Mouse (Mus musculus) midbrain, embryonic 14.5 days (tissue): ENCODE data around the gene Olfr287. TPM values are rescaled to one million over a fixed set of nuclear protein-coding genes. Genes with fewer than 3 reads are reported as not detected.

Source experiments
- ATAC-seq: fragments of 200-750 bp; cut with Nextera tagmentation; 2 replicates; pipeline ENCODE4 v1.8.0; 2017; ENCODE audit warnings: moderate number of reproducible peaks, moderate library complexity; ENCODE audit not compliant: low FRiP score, low TSS enrichment
- DNase-seq: peaks from one replicate; pipeline ENCODE4 v3.0.0-alpha.2; 2015
- H3K27ac ChIP-seq: fragments of 300-500 bp; sonication (generic); replicated peaks from 2 replicates; pipeline ENCODE4 v1.5.1; 2014; ENCODE audit warnings: mild to moderate bottlenecking, low read depth, low read length, moderate library complexity
- H3K27me3 ChIP-seq: fragments of 300-500 bp; sonication (generic); 2 replicates; pipeline ENCODE4 v1.6.1; 2014; ENCODE audit warnings: low read length, control low read depth, mixed read lengths; ENCODE audit not compliant: control insufficient read depth, insufficient read depth
- H3K36me3 ChIP-seq: fragments of 300-500 bp; sonication (generic); 2 replicates; pipeline ENCODE4 v1.6.1; 2014; ENCODE audit warnings: low read length, control low read depth; ENCODE audit not compliant: control insufficient read depth, insufficient read depth
- H3K4me1 ChIP-seq: fragments of 300-500 bp; sonication (generic); 2 replicates; pipeline ENCODE4 v1.6.1; 2014; ENCODE audit warnings: mild to moderate bottlenecking, antibody characterized with exemption, low read length, control low read depth; ENCODE audit not compliant: control insufficient read depth, insufficient read depth
- H3K4me2 ChIP-seq: fragments of 300-500 bp; sonication (generic); 2 replicates; pipeline ENCODE4 v1.6.1; 2014; ENCODE audit warnings: mild to moderate bottlenecking, low read length, moderate library complexity
- H3K4me3 ChIP-seq: fragments of 300-500 bp; sonication (generic); replicated peaks from 2 replicates; pipeline ENCODE4 v1.5.1; 2014; ENCODE audit warnings: low read depth, low read length
- H3K9ac ChIP-seq: fragments of 300-500 bp; sonication (generic); replicated peaks from 2 replicates; pipeline ENCODE4 v1.6.1; 2014; ENCODE audit warnings: mild to moderate bottlenecking, low read length, moderate library complexity
- H3K9me3 ChIP-seq: fragments of 300-500 bp; sonication (generic); 2 replicates; pipeline ENCODE4 v1.6.1; 2016; ENCODE audit warnings: low read length, control low read depth, mixed read lengths; ENCODE audit not compliant: control insufficient read depth
- WGBS: fragments of 180-500 bp; shearing (Covaris S2); extraction: QIAGEN DNeasy Blood & Tissue Kit; methylation state at CpG from one replicate; pipeline ENCODE4 v1.1.7; 2014; 5-methylcytosine and 5-hydroxymethylcytosine counted together
- polyA plus RNA-seq: library from polyadenylated mRNA; unstranded; fragments of >200 nt; fragmentation: Nextera tagmentation; extraction: Ambion mirVana; gene quantifications from 2 replicates; pipeline ENCODE4 v1.2.1, GENCODE M21; 2014

Gene Olfr287
- polyA plus RNA-seq, 1 experiment from 2014 or later, result 0.17 TPM

GRCm38 (mm10) chr15:98214130-98214529 is 6.7 kb downstream of the Olfr287 start:
- Histone ChIP-seq H3K9me3 (no peaks in the 10 kb centered on the region), H3K4me1 (no peaks in the 10 kb centered on the region), H3K27me3 (no peaks in the 10 kb centered on the region), H3K36me3 (no peaks in the 10 kb centered on the region), H3K4me3 (no peak overlapping the region), H3K4me2 (no peak overlapping the region), H3K27ac (no peak overlapping the region), H3K9ac (no peak overlapping the region)
- ATAC-seq (no peak), DNase-seq (no peak)
- WGBS, result 79% methylated on average over 5 of the region's 5 CpGs

- no peaks in the 10 kb centered on the region for H3K9me3 ChIP-seq
- no peak overlapping the region for H3K4me2 ChIP-seq
- ATAC-seq, result no peak
- no peaks in the 10 kb centered on the region for H3K36me3 ChIP-seq
- H3K9ac ChIP-seq, result no peak overlapping the region
- H3K27me3 ChIP-seq, result no peaks in the 10 kb centered on the region
- no peak overlapping the region for H3K4me3 ChIP-seq
- no peaks in the 10 kb centered on the region for H3K4me1 ChIP-seq
- no peak overlapping the region for H3K27ac ChIP-seq
- 82% methylated on average over 5 of the region's 5 CpGs for WGBS
- DNase-seq, result no peak
These were observed 7.5 kb downstream of the Olfr287 start for GRCm38 (mm10) chr15:98213336-98213870.

GRCm38 (mm10) chr15:98209676-98210075 is 11.2 kb downstream of the Olfr287 start:
- Histone ChIP-seq H3K4me3 (no peak overlapping the region), H3K27ac (no peak overlapping the region), H3K4me2 (no peak overlapping the region), H3K9ac (no peak overlapping the region), H3K36me3 (no peaks in the 10 kb centered on the region), H3K4me1 (no peaks in the 10 kb centered on the region), H3K27me3 (no peaks in the 10 kb centered on the region), H3K9me3 (no peaks in the 10 kb centered on the region)
- 87% methylated on average over 7 of the region's 7 CpGs for WGBS
- ATAC-seq (no peak), DNase-seq (no peak)

GRCm38 (mm10) chr15:98195442-98195841 is 25.4 kb downstream of the Olfr287 start, which contains the start of gene Olfr288:
Olfr288 (minus strand) TSS chr15:98195542.
- no peak within 1 kb of the TSS for H3K27ac ChIP-seq
- no peaks in the 10 kb centered on the region for H3K4me1 ChIP-seq
- H3K27me3 ChIP-seq, result no peaks in the 10 kb centered on the region
- no peak for ATAC-seq
- 65% methylated on average over 3 of the region's 3 CpGs for WGBS
- H3K36me3 ChIP-seq, result no peaks in the 10 kb centered on the region
- no peak within 1 kb of the TSS for H3K4me2 ChIP-seq
- no peak for DNase-seq
- no peak within 1 kb of the TSS for H3K9ac ChIP-seq
- H3K4me3 ChIP-seq, result no peak within 1 kb of the TSS
- H3K9me3 ChIP-seq, result no peaks in the 10 kb centered on the region

- WGBS, result 72% methylated on average over 4 of the region's 4 CpGs
- H3K36me3 ChIP-seq, result no peaks in the 10 kb centered on the region
- H3K9ac ChIP-seq, result no peak overlapping the region
- DNase-seq (no peak), ATAC-seq (no peak)
- no peak overlapping the region for H3K4me2 ChIP-seq
- no peaks in the 10 kb centered on the region for H3K9me3 ChIP-seq
- H3K4me1 ChIP-seq, result 0 out of 2 replicates have a peak, but pooled peaks cover 5% of the 10 kb centered on the region
- H3K27me3 ChIP-seq, result no peaks in the 10 kb centered on the region; the same call in 1 of the 2 replicates
- H3K4me3 ChIP-seq, result no peak overlapping the region
- no peak overlapping the region for H3K27ac ChIP-seq
These were observed 36.4 kb downstream of the Olfr287 start for GRCm38 (mm10) chr15:98184456-98184855.

GRCm38 (mm10) chr15:98181856-98182570 is 38.8 kb downstream of the Olfr287 start:
- H3K36me3 ChIP-seq, result no peaks in the 10 kb centered on the region
- peak overlapping the region; percentile 82; the same call in 1 of the 2 replicates for H3K4me2 ChIP-seq

GRCm38 (mm10) chr15:98181132-98181711 is 39.6 kb downstream of the Olfr287 start:
- under 1% methylated on average over 30 of the region's 30 CpGs for WGBS
- peak overlapping the region; percentile 77 for H3K27ac ChIP-seq
- H3K27me3 ChIP-seq, result no peaks in the 10 kb centered on the region; the same call in 1 of the 2 replicates
- H3K4me1 ChIP-seq, result 0 out of 2 replicates have a peak, but pooled peaks cover 5% of the 10 kb centered on the region
- peak overlapping the region; percentile 82 for H3K4me2 ChIP-seq
- no peaks in the 10 kb centered on the region for H3K9me3 ChIP-seq
- peak overlapping the region; percentile 45 for H3K4me3 ChIP-seq
- peak overlapping the region; percentile 52 for H3K9ac ChIP-seq
- no peaks in the 10 kb centered on the region for H3K36me3 ChIP-seq
- ATAC-seq (peak; percentile 97), DNase-seq (peak; percentile 93)

More at GRCm38 (mm10) chr15:98181856-98182570, 38.8 kb downstream of the Olfr287 start:
- H3K27me3 ChIP-seq, result no peaks in the 10 kb centered on the region; the same call in 1 of the 2 replicates
- H3K9ac ChIP-seq, result no peak overlapping the region
- H3K27ac ChIP-seq, result no peak overlapping the region
- WGBS, result 75% methylated on average over 12 of the region's 12 CpGs
- ATAC-seq (no peak), DNase-seq (no peak)
- H3K4me3 ChIP-seq, result no peak overlapping the region
- H3K4me1 ChIP-seq, result 0 out of 2 replicates have a peak, but pooled peaks cover 5% of the 10 kb centered on the region
- H3K9me3 ChIP-seq, result no peaks in the 10 kb centered on the region

- WGBS, result 3% methylated on average over 26 of the region's 26 CpGs
- H3K4me2 ChIP-seq, result peak overlapping the region; percentile 82
- ATAC-seq (no peak), DNase-seq (no peak)
- H3K27me3 ChIP-seq, result no peaks in the 10 kb centered on the region; the same call in 1 of the 2 replicates
- H3K9ac ChIP-seq, result peak overlapping the region; percentile 52
- H3K4me1 ChIP-seq, result 0 out of 2 replicates have a peak, but pooled peaks cover 5% of the 10 kb centered on the region
- peak overlapping the region; percentile 45 for H3K4me3 ChIP-seq
- peak overlapping the region; percentile 77 for H3K27ac ChIP-seq
- no peaks in the 10 kb centered on the region for H3K36me3 ChIP-seq
- H3K9me3 ChIP-seq, result no peaks in the 10 kb centered on the region
These were observed 40.2 kb downstream of the Olfr287 start for GRCm38 (mm10) chr15:98180567-98181131.
